Mouse (Mus musculus) testis, adult 10 weeks (tissue): ENCODE data around the gene Tcf25. TPM values are rescaled to one million over a fixed set of nuclear protein-coding genes. Genes with fewer than 3 reads are reported as not detected.

ENCODE experiments used
- polyA plus RNA-seq: library from polyadenylated mRNA; stranded (reverse); fragments of 350-450 nt; fragmentation: Illumina TruSeq; extraction: RNeasy Lipid Tissue Mini Kit (QIAGEN cat#74804); gene quantifications from one replicate; pipeline ENCODE4 v1.2.3, GENCODE M21; 2014; ENCODE audit warnings: low read depth, low replicate concordance

The Tcf25 gene
- 64.6 TPM for polyA plus RNA-seq

GRCm38 (mm10) chr8:123373403-123374238 is at the start of gene Tcf25:
Gene Tcf25, plus strand, starts transcription at chr8:123373753.

DNA sequence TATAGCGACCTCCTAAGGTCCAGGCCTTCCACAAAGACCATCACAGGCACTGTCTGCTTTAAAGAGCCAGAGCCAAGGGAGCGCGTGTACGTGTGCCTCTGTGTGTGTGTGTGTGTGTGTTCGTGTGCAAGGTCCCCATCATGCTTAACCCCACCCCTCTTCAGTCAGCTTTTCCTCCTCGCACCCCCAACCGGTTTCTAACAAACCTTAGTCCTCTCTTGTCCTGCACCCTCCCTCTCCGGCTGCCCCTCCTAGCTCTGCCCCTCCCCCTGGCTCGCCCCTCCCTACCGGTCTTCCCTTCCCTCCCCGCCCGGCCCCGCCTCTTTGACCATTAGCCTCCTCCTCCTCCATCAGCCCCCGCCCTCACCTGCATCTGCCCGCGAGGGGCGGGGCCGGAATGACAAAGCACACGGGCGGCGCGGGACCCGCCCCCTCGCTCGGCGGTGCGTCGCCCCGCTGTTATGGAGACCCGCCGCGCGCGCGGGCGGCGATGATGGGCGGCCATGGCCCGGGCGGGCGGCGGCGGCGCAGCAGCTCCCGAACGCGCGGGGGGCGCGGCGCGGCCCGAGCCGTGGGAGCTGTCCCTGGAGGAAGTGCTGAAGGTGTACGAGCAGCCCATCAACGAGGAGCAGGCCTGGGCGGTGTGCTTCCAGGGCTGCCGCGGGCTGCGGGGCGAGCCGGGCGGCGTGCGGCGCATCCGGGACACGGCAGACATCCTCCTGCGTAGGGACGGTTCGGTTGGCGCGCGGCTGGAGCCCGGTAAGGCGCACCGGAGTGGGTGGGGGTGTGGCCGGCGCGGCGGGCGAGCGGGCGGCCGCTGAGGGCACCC is 41.1 kb upstream of the Tcf25 start, which contains the start of gene Spire2:
Spire2 (plus strand) TSS at position 452 of the 829 bp plus-strand sequence.

GRCm38 (mm10) chr8:123406786-123407185 is 33.2 kb downstream of the Tcf25 start, which contains the start of gene Mc1r:
Gene Mc1r, plus strand, starts transcription at chr8:123407107.

GRCm38 (mm10) chr8:123411246-123411645 is 37.7 kb downstream of the Tcf25 start, which contains the start of gene Tubb3:
Gene Tubb3, plus strand, starts transcription at chr8:123411424.

DNA sequence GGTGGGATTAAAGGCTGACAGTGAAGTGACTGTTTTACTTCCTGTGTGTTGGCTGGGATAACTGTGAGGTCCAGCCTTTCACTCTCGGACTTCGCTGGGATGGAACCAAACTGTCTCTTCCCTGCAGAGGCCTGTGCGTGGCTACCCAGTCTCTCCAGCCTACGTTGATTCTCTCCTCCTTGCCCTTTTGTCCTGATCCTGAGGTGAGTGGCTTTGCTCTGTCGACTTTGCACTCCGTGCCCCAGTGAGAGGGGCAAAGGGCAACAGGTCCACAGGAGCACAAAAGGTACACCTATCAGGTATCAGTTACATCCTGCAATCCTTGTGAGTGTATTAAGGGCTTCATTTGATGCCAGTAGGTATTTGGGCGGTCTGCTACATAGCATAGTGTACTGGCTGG is 49.9 kb downstream of the Tcf25 start, which contains the start of gene Def8:
Def8 (plus strand) TSS at position 87 of the 400 bp plus-strand sequence.

Other genes starting within 250 kb of the Tcf25 start
- gene Sult5a1, start 215.4 kb upstream of the Tcf25 start, polyA plus RNA-seq: 0.39 TPM
- 1.7 TPM for gene Dpep1, start 187.5 kb upstream of the Tcf25 start, polyA plus RNA-seq
- 8.8 TPM for gene Chmp1a, start 161.0 kb upstream of the Tcf25 start, polyA plus RNA-seq
- 72.9 TPM for gene Spata33, start 160.9 kb upstream of the Tcf25 start, polyA plus RNA-seq
- 4.5 TPM for gene Cdk10, start 148.9 kb upstream of the Tcf25 start, polyA plus RNA-seq
- gene Spata2l, start 137.5 kb upstream of the Tcf25 start, polyA plus RNA-seq: 1.2 TPM
- 0.52 TPM for gene Zfp276, start 119.6 kb upstream of the Tcf25 start, polyA plus RNA-seq
- 1.1 TPM for gene Vps9d1, start 119.4 kb upstream of the Tcf25 start, polyA plus RNA-seq
- gene Fanca, start 55.2 kb upstream of the Tcf25 start, polyA plus RNA-seq: 3.4 TPM
- 1.1 TPM for gene Spire2, start 41.0 kb upstream of the Tcf25 start, polyA plus RNA-seq
- not detected for gene Mc1r, start 33.4 kb downstream of the Tcf25 start, polyA plus RNA-seq
- gene Tubb3, start 37.7 kb downstream of the Tcf25 start, polyA plus RNA-seq: 2.6 TPM
- 0.35 TPM for gene Def8, start 49.8 kb downstream of the Tcf25 start, polyA plus RNA-seq
- 7.6 TPM for gene Afg3l1, start 104.2 kb downstream of the Tcf25 start, polyA plus RNA-seq
- gene Dbndd1, start 141.7 kb downstream of the Tcf25 start, polyA plus RNA-seq: 6.0 TPM
- gene Gas8, start 145.1 kb downstream of the Tcf25 start, polyA plus RNA-seq: 10.6 TPM